Mouse (Mus musculus): ENCODE data around the gene Setd3.
A peak's percentile ranks its signal among the peaks of the same experiment; 100 is the strongest.

The Setd3 gene

DNA sequence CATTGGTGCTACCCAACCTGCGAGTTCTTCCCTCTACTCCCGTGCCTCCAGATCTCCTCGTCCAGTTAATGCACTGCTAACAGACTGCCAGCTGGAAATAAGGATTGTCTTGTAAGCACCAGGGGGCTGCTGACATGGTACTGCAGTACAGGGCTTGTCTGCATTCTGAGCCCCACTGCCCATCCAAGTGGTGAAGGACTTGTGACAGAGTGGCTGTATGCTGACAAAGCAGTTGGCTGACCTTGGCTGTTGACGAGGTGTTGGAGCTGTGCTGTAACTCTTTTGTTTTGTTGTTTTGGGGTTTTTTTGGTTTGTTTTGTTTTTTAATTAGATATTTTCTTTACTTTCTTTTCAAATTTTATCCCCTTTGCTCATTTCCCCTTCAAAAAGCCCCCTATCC is 19.3 kb upstream of the Setd3 start:
- DNase-seq, result no peak

DNA sequence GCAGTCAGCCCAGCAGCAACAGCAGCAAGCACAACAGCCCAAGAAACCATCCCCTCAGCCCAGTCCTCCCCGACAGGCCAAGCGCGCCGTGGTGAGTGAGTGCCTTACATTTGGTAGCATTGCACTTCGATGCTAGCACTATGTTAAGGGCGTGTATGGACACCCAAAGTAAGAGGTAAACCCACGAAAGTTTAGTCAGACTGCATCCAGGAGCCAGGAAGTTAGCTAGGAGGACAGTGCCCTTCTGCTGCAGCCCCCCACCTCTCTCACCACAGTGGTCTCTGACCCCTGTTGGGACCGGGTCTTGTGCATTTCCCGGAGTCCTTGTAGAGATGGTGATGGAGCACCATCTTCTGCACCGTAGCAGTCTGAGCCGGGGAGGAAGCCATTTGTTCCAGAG is 16.6 kb upstream of the Setd3 start:
- DNase-seq, result no peak

DNA sequence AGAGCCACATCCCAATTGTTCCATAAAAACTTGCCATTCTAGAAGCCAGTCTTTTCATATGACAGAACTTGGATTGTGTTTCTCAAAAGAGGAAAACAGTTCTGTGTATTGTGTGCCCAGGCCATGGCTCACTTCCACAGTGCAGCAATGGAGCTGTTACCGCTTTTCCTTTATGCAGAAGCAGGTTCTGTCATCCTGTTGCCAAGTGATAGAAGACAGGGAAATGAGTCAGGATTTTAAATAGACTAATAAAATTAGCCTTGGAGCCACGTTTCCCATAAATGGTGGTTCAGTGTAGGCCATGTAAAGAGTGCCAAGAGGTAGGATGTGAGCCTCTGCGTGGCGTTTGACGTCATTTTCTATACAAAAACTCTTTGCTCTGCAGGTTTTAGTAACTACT is 14.8 kb upstream of the Setd3 start:
- DNase-seq, result no peak

DNA sequence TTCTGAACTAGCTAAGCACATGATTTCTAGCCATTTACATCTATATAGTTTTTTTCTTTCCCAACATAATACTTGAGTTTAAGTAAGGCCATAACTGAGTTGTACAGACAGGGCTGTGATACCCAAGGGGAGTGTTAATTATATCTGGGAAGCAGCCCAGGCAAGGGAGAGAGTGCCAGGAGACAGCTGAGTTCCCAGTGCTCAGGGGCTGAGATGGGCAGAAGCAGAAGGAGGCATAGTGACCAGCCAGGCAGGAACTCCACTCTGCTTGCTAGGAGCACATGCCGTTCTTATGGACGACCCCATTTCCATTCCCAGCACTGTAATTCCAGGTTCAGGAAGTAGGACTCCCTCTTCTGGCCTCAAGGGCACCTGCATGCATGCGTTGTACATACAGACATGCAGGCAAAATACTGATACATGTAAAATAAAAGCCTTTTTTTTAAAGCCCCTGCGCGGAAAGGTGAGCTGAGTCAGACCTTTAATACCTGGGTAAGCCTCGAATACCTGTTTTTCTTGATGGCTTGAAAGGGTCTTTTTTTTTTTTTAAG is 8.5 kb upstream of the Setd3 start:
- DNase-seq, result no peak

DNA sequence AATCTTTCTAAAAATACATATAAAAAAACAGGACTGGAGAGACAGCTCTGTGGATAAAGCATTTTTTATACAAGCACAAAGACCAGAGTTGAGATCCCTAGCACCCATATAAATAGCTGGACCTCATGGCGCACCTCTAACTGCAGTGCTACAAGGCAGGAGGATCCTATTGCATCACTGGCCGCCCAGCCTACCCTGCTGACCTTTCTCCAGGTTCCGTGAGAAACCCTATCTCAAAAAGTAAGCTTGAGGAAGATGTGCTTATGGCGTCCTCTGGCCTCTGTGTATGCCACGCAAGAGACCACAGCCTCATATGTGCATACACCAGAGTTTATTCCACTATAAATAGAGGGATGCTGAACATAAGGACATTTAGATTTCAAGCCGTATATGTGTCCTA is 2.6 kb upstream of the Setd3 start:
- DNase-seq, result no peak

DNA sequence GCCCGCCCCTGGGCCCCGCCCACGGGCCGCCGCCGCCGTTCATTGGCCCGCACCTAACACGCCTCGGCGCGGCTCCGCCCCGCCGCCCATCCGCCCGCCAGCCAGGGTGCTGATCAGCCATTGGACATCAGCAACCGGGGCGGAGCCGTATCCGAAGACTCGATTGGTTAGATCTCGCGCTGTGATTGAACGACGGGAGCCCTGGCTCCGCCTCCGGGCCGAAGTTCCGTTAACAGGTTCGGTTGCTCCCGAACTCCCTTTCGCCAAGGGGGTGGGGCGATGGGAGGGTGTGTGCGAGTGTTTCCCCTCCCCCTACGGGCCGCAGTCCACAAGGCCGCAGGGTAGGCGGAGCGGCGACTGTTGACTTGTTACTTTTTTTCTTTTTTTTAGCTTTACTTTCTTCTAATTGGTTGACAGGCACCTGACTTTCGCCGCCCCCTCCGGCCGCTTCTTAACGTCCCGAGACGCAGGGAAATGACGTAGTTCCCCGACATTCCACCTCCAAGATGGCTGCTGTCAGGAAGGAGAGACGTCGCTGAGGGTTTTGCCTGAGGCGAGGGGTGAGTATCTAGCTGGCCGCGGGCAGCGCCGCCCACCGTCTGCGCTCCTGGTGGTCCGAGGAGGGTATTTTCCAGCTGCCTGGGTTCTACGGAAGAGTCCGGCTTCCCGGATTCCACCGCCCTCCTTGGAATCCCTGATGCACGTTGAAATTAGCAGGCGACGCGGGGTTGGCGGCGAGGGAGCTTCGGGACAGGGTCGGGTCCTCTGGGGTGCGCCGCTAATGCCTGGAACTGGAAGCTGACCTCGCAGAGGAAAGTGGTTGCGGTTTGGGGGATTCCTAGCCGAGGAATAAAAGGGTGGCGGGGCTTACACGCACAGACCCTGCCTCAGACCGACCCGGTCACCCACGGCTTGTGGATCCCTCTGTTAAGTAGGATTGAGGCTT is 480 bp upstream of the Setd3 start, which contains the start of gene Ccnk:
TSS of gene Ccnk (plus strand) at position 259 of the 946 bp plus-strand sequence.
- DNase-seq, result peak; percentile 100

DNA sequence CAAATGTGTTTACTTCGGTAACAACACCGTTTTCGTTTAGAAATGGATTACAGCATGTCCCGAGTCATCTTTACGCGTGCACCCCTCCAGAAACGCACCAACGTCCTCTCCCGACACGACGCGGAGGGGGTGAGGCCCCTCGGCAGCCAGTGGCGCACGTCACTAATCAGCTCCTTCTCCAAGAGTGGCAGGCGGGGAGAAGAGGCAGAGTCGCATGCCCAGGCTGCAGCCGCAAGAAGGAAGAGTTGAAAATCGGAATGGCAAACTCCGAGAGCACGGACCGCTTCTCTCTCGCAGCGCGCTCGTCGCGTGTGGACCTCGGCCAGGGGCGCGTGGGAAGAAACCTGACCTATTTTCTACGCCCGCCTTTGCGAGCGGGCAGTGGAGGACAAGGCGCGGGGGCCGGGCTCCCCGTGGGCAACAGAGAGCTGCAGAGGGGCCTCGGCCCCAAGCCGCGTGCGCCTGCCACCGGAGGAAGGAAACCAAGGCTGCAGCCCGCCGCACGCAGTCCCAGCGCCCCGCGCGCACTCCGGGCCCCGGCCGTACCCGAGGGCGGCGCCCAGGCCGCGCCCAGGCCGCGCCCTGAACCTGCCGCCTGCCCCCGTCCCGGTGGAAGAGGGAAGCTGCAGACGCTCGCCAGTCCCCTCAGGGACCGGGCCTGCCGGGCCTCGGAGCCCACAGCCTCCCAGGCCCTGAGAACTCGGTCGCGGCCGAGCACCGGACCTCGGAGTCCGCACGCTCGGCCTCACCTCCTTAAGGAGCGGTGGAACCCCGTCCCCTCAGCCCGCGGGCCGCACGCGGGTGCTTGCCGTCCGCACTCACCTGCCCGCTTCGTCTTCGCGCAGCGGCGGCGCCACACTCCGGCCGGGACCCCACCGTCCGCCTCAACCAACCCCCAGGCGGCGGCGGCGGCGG is 526 bp downstream of the Setd3 start:
- peak; percentile 64 for DNase-seq

DNA sequence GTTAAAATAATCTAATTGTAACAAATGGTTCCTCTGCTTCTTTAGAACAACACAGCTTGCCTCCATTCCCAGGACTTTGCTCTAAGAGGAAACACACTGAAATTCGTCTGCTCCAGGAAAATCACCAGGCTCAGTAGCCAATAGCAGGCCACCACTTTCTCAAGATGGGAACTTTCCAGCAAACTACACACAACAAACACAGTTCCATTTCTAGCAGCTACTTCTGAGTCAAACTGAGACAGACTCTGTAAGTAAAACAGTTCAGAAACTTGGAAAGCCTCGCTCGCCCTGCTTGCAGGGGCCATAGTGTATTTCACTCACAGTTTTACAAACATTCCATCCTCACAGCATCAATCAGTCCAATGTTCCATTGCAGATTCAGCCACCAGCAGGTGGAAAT is 2.7 kb downstream of the Setd3 start:
- DNase-seq, result no peak

DNA sequence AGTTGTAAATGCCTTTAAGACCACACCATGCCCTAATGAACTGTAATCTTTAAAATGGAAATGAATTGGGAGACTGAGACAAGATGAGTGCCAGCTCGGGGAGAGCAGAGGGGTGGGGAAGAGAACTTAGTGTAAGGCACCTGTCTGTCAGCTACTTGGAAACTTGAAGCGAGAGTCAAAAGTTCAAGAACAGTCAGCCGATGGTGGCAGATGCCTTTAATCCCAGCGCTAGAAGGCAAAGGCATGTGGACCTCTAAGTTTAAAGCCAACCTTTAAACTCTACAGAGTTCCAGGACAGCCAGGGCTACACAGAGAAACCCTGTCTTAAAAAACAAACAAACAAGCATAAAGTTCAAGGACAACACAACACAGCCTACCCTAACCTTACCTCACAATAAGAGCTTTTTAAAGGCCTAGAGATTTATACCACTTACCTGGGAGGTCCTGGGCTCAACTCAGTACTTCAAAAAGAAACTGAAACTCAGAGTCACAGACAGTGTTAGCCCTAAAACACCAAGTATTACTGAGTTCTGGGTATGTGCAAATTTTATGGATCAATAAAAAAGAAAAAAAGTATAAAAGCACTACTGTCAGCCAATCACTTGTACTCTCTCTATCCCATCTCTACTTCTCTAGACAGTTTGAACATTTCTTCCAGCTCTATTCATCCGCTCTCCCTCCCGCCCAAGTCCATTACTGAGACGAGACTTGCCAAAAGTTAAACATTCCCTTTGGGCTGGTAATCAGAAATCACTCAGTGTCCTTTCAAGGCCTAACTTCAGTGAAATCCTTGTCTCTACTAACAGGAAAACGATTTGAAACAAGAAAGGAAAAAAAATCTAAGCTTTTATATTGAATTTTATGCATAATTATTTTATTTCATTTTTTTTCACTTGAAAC is 4.3 kb downstream of the Setd3 start:
- DNase-seq, result no peak

DNA sequence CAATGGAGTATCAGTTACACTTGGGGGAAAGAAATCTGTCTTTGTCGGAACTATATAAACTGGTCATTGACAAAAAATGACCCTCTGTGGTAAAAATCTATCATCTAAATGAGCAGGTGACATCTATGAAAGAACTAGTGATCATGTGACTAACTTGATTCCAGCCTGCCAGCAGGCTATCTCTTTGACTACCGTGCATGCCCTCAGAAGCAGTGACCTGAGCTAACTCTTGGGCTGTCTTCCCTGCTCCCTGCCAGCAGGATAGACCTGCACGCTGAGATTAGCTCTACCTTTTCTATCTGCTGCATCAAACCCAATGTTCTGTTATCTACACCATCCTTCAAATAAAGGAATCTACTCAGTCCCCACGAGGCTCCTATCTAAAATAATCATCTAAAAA is 6.5 kb downstream of the Setd3 start:
- no peak for DNase-seq

DNA sequence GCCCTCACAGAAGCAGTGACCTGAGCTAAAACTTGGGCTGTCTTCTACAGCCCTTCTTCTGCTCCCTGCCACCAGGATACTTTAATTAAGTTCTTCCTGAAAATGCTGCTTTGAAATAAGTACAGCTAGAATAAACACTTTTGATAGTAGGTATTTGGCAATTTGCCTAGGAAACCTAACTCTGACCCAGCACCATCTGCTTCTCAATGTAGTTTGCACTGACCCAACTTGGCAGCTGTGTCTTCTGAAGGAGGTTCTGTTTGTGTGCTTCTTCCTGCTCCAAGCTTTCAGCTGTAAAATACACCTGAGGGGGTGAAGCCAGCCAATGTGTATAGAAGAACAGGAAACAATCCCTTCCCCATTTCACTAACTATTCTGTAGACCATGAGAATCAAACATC is 7.8 kb downstream of the Setd3 start:
- no peak for DNase-seq

DNA sequence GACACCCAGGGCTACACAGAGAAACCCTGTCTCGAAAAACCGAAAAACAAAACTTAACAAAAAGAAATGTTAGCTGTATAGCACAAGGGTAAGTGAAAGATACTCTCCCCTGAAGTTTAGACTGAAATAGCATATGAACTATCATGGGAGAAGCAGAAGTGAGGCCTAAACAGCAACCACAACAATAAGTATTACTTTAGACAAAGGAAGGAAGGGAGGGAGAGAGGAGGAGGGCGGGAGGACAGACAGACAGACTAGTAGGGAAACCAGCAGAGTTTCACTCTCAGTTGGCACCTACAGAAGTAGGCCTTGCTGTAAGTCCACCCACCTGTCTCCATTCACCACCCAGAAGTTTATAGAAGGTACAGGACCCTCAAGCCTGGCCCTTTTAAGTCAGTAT is 8.6 kb downstream of the Setd3 start:
- DNase-seq, result no peak

DNA sequence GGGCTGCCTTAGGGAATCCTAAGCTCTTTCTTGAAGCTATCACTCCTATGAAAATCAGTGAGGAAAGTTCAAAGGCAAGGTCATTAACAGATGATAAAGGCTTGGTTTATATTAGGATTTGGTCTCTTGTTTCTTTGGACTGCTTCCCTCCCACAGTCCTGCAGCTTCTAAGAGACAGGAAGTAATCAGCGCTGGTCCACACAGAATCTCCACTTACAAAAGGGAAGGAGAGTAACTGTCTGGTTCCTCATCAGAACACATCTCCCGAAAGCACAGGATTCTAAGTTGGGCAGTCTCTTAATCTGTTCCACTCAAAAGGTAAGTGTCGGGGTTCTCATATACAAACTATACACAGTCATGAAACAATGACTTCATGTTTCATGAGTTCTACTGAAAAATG is 10.2 kb downstream of the Setd3 start:
- DNase-seq, result no peak

DNA sequence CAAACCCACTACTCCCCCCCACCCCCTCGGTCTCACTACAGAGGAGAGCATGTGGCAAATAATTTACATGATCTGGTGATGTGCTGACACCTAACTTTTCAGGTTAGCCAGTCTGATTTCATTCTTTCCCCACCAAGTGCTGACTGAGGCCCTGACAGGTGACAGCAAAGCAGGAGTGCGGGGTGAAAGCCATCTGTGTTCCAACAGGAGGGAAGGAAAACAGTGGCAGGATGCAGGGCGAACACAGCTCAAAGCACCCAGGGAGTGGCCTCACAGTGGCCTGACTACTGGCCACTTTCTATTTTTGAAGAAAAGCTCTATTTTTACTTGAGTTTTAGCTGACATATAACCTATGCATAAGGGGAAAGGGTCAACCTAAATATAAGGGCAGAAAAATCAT is 15.4 kb downstream of the Setd3 start:
- DNase-seq, result peak; percentile 23

DNA sequence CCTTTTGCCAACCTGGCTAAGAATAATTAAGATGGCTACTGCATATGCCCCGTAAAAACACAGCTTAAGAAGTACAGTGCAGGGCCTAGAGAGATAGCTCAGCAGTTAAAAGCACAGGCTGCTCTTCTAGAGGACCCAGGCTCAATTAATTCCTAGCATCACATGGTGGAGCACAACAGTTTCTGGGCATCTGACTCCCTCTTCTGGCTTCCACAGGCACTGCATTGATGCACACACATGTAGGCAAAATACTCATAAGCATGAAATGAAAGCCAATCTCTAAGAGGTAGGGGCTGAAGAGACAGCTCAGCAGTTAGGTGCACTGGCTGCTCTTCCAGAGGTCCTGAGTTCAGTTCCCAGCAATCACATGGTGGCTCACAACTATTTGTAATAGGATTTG is 17.1 kb downstream of the Setd3 start:
- peak; percentile 39 for DNase-seq

DNA sequence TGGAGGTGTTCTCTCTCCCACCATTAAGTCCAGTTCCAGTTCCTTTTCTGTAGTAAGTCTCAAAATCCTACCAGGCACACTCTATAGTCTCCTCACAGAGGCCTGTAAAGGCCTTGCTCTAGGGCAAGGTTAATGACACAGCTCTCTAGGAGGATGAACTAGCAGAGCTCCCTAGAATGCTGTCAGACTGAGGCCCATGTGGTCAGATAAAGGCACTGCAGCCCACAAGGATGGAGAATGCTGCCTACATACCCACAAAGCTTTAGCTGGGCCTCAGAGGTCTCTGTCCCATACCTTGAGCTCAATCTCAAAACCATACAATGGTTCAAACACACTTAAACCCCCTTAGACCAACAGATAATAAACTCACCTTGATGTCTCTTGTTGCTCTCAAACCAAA is 19.3 kb downstream of the Setd3 start:
- no peak for DNase-seq

DNA sequence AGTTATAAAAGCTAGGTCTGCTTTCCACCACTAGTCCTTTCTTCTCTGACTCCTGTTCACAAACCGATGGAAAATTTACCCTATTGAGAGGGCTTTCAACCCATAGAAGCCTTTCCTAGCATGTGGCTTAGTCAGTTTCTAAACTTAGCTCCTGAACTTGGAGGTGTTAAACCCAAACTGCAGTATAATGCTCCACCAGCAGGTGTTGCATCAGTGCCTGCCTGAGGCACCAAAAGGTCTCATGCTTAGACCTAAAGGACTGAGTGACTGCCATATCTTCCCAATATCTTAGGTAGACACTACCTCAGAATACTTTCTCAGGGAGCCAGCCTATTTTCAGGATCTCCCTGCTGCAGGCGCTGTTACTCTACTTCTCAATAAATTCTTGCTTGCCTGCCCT is 26.4 kb downstream of the Setd3 start:
- DNase-seq, result no peak

DNA sequence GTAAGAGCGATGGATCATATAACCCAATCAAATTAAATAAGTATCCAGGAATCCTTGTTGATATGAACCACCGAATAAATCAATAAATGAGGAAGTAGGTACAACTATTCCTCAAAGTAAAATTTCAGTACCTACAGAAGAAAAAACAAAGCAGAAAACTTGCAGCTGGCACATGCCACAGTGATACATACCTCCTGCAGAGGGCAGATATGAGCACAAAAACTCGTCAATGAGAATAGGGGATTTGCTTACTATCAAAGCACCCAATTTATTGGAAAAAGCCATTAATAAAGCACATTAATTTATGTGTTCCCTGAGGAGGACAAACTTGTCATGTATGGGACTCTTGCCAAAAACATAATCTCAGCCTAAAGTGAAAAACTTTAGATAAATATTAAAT is 29.4 kb downstream of the Setd3 start:
- DNase-seq, result no peak

DNA sequence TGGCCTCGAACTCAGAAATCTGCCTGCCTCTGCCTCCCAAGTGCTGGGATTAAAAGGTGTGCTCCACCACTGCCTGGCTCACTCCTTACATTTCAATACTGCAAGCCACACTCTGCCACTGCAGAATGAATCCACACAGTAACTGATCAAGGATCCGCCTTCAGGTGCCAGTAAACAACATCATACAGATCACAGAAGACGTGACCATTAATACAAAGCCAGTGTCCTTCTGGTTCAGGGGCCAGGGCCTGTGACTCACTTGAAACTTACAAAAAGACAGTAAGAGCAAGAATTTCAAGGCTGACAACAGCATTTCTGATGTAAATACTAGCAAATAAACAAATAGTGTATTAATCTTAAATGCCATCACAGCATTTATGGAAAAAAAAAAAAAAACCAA is 33.9 kb downstream of the Setd3 start:
- no peak for DNase-seq

DNA sequence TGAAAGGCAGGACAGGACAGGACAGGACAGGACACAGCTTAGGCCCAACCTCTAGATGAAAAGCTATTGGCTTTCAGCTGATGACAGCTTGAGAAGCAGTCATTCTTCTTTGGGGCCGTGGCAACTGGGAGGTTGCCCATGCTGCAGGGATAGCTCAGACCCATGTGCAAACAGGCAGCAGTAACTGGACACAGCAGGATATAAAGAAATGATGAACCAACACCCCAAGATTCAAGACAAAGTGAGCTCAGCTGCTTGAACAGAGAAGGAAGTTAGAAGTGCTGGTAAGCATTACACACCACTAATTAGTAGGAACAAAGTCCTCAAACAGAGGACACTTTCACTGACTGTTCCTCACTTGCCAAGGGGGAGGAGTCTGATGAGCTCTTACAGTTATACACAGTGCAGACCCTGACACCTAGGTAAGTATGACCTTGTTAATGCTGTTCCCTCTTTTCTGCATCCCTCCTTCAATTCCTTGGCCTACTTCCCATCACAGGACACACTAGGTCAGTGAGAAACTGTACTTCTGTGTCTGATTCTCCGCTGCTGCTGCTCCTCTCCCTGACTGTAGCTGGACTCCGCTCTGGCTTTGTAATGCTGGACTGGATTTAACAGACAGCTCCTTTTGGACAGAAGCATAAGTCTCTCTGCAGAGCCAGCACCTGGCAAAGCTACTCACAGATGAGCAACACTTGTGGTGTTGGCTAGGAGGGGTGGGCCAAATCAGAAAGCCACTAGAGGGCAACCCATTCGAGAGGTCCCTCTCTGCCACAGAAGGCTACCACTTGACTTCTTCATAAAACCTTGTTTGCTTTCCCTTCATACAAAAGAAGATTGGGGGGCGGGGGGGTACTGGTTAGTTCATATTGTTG is 35.3 kb downstream of the Setd3 start:
- no peak for DNase-seq

DNA sequence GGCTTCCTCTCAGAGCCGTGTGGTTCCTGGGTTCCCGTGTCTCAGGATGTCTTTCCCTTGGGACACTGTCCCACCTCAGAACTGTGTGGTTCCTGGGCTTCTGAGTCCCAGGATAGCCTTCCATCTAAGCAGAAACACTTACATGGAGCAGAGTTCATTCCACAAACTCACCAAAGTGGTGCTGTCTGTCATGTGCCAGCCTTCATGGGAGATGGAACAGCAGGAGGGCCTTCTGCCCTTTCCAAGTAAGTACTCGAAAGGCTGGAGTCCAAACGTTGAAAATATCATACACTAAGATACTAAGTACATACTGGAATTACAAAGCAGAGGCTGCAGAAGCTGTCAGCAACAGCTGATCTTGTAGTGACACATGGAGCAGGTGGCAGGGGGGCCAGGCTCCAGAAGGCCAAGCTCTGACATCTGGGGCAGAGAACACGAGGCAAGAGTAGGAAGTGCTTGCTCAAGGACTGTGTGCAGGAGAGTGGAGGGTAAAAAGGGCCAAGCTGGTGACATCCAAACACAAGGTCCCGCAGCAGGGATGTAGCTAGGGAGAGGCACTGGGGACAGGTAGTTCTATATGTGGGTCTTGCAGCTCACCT is 43.4 kb downstream of the Setd3 start:
- no peak for DNase-seq

Data from kidney, postnatal 10 days (tissue).